Mouse (Mus musculus) liver, adult 2 months (tissue): ENCODE measurements around the gene Phldb2. TPM values are rescaled to one million over a fixed set of nuclear protein-coding genes. Genes with fewer than 3 reads are reported as not detected.

Experiments used
- DNase-seq: peaks from one replicate; pipeline ENCODE4 v3.0.0-alpha.2; 2011; ENCODE audit warnings: low read depth, low spot score; ENCODE audit errors: extremely low read depth
- H3K27ac ChIP-seq: fragments of 200-500 bp; replicated peaks from 2 replicates; pipeline ENCODE4 v1.5.1; 2012; ENCODE audit warnings: low read depth, mild to moderate bottlenecking, control low read depth, inconsistent platforms, low read length; ENCODE audit not compliant: insufficient read depth
- H3K27me3 ChIP-seq: fragments of 200-500 bp; 2 replicates; pipeline ENCODE4 v1.6.1; 2012; ENCODE audit warnings: mild to moderate bottlenecking, moderate library complexity, low read length, inconsistent platforms; ENCODE audit not compliant: control insufficient read depth, insufficient read depth
- H3K36me3 ChIP-seq: fragments of 200-500 bp; 2 replicates; pipeline ENCODE4 v1.6.1; 2012; ENCODE audit warnings: low read length, inconsistent platforms; ENCODE audit not compliant: control insufficient read depth, insufficient read depth
- H3K4me1 ChIP-seq: fragments of 200-500 bp; 2 replicates; pipeline ENCODE4 v1.6.1; 2011; ENCODE audit warnings: low read length; ENCODE audit not compliant: control insufficient read depth, insufficient read depth
- H3K4me3 ChIP-seq: fragments of 200-500 bp; 2 replicates; pipeline ENCODE4 v1.5.1; 2011; ENCODE audit warnings: low read depth, mild to moderate bottlenecking, control low read depth, low read length, moderate library complexity; ENCODE audit not compliant: insufficient read depth
- H3K79me2 ChIP-seq: fragments of 200-500 bp; 2 replicates; pipeline ENCODE4 v1.6.1; 2012; ENCODE audit warnings: inconsistent platforms, mild to moderate bottlenecking, low read length, moderate library complexity; ENCODE audit not compliant: control insufficient read depth, insufficient read depth
- H3K9ac ChIP-seq: fragments of 200-500 bp; 2 replicates; pipeline ENCODE4 v1.6.1; 2012; ENCODE audit warnings: low read depth, mild to moderate bottlenecking, control low read depth, inconsistent platforms, low read length
- CTCF ChIP-seq: fragments of 200-500 bp; IDR thresholded peaks from 2 replicates; pipeline ENCODE4 v1.5.1; 2011; ENCODE audit warnings: low read depth, low read length, control low read depth
- POLR2A ChIP-seq: fragments of 200-500 bp; IDR thresholded peaks from 2 replicates; pipeline ENCODE4 v1.6.1; 2011; ENCODE audit warnings: low read length, control low read depth; ENCODE audit not compliant: insufficient read depth; ENCODE audit errors: extremely low read depth
- WGBS: fragments of 180-500 bp; shearing (Covaris S2); methylation state at CpG from one replicate; pipeline ENCODE4 v1.1.7; 2018; 5-methylcytosine and 5-hydroxymethylcytosine counted together
- polyA plus RNA-seq: library from polyadenylated mRNA; depleted of rRNA; stranded (reverse); fragments of >200 nt; gene quantifications from 2 replicates; pipeline ENCODE4 v1.2.3, GENCODE M21; 2012
- total RNA-seq: library from RNA; depleted of rRNA; stranded (reverse); fragments of >200 nt; gene quantifications from 2 replicates; pipeline ENCODE4 v1.2.3, GENCODE M21; 2014

Gene Phldb2
- total and polyA plus RNA-seq, 2 experiments = 19.1 to 58.3 TPM

- no peak overlapping the region for H3K9ac ChIP-seq
- H3K27ac ChIP-seq = no peak overlapping the region
- no peak for TF ChIP-seq CTCF
- no peak for TF ChIP-seq POLR2A
- 94% methylated on average over 4 of the region's 4 CpGs for WGBS
- no peaks in the 10 kb centered on the region for H3K4me1 ChIP-seq
- no peak for DNase-seq
- H3K79me2 ChIP-seq = no peaks in the 10 kb centered on the region
- no peaks in the 10 kb centered on the region for H3K36me3 ChIP-seq
- H3K4me3 ChIP-seq = no peak overlapping the region
- no peaks in the 10 kb centered on the region for H3K27me3 ChIP-seq
These were observed 235.1 kb downstream of the Phldb2 start for GRCm38 (mm10) chr16:45718296-45718695.

GRCm38 (mm10) chr16:45714489-45715150, 238.8 kb downstream of the Phldb2 start:
- H3K4me1 ChIP-seq = no peaks in the 10 kb centered on the region
- H3K79me2 ChIP-seq = no peaks in the 10 kb centered on the region
- WGBS = 88% methylated on average over 5 of the region's 5 CpGs
- no peak for DNase-seq
- H3K27me3 ChIP-seq = no peaks in the 10 kb centered on the region
- H3K9ac ChIP-seq = no peak overlapping the region
- H3K4me3 ChIP-seq = no peak overlapping the region
- TF ChIP-seq POLR2A (no peak), CTCF (no peak)
- H3K36me3 ChIP-seq = no peaks in the 10 kb centered on the region; the same call in 1 of the 2 replicates
- no peak overlapping the region for H3K27ac ChIP-seq

- TF ChIP-seq POLR2A (no peak), CTCF (no peak)
- H3K27ac ChIP-seq = no peak overlapping the region
- no peaks in the 10 kb centered on the region for H3K27me3 ChIP-seq
- H3K4me1 ChIP-seq = no peaks in the 10 kb centered on the region
- WGBS = 82% methylated on average over 1 of the region's 1 CpGs
- no peak overlapping the region for H3K4me3 ChIP-seq
- DNase-seq = no peak
- H3K79me2 ChIP-seq = no peaks in the 10 kb centered on the region
- no peak overlapping the region for H3K9ac ChIP-seq
- H3K36me3 ChIP-seq = no peaks in the 10 kb centered on the region; the same call in 1 of the 2 replicates
These were observed 239.5 kb downstream of the Phldb2 start for GRCm38 (mm10) chr16:45713878-45714277.

DNA sequence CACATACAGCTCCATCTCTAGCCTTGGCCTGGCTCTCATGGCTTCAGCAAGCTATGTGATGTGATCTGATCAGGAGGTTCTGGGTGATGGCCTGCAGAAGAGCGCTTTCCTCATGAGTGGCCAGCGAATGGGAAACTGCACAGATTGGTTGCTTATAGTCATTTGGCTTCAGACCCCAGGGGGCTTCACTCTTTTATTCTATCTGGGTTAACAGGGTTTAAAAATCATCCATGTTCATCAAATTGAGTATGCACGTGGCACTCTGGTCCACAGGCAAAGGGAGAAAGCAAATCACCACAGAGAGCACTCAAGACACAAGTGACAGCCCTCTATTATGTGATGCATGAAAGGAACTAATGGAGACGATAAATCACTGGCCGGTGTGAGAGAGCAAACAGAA, 240.1 kb downstream of the Phldb2 start:
- no peak overlapping the region for H3K9ac ChIP-seq
- H3K36me3 ChIP-seq = no peaks in the 10 kb centered on the region; the same call in 1 of the 2 replicates
- no peaks in the 10 kb centered on the region for H3K79me2 ChIP-seq
- TF ChIP-seq CTCF (no peak), POLR2A (no peak)
- no peaks in the 10 kb centered on the region for H3K4me1 ChIP-seq
- H3K27ac ChIP-seq = no peak overlapping the region
- H3K27me3 ChIP-seq = no peaks in the 10 kb centered on the region
- 91% methylated on average over 5 of the region's 5 CpGs for WGBS
- no peak for DNase-seq
- no peak overlapping the region for H3K4me3 ChIP-seq

GRCm38 (mm10) chr16:45711263-45711662, 242.1 kb downstream of the Phldb2 start:
- Histone ChIP-seq H3K4me3 (no peak overlapping the region), H3K27me3 (no peaks in the 10 kb centered on the region), H3K9ac (no peak overlapping the region), H3K79me2 (no peaks in the 10 kb centered on the region), H3K36me3 (no peaks in the 10 kb centered on the region; the same call in 1 of the 2 replicates), H3K4me1 (no peaks in the 10 kb centered on the region), H3K27ac (no peak overlapping the region)
- WGBS = 68% methylated on average over 7 of the region's 7 CpGs
- no peak for DNase-seq
- TF ChIP-seq POLR2A (no peak), CTCF (peak; percentile 46)

GRCm38 (mm10) chr16:45699301-45699700, 254.1 kb downstream of the Phldb2 start:
- WGBS = 71% methylated on average over 5 of the region's 5 CpGs
- no peak for TF ChIP-seq POLR2A
- H3K27ac ChIP-seq = no peak overlapping the region
- H3K4me3 ChIP-seq = no peak overlapping the region
- no peaks in the 10 kb centered on the region for H3K79me2 ChIP-seq
- DNase-seq = no peak
- H3K27me3 ChIP-seq = no peaks in the 10 kb centered on the region
- H3K9ac ChIP-seq = no peak overlapping the region
- H3K4me1 ChIP-seq = peaks cover 4% of the 10 kb centered on the region; the same call in 1 of the 2 replicates
- H3K36me3 ChIP-seq = no peaks in the 10 kb centered on the region
